Mouse (Mus musculus) heart, postnatal 0 days (tissue): ENCODE results near the gene Slc35e3.

Source experiments
- CTCF ChIP-seq: IDR thresholded peaks from 2 replicates; pipeline ENCODE4 v1.5.1; 2016; ENCODE audit warnings: antibody characterized with exemption, control low read depth, low read depth
- EP300 ChIP-seq: IDR thresholded peaks from 2 replicates; pipeline ENCODE4 v1.6.1; 2016; ENCODE audit warnings: antibody characterized with exemption, low read depth

GRCm38 (mm10) chr10:117728574-117728973 lies 17.6 kb downstream of the Slc35e3 start:
- TF ChIP-seq CTCF: no peak
- TF ChIP-seq EP300: no peak
